Mouse (Mus musculus): ENCODE results near the gene Hist1h2ah. TPM values are rescaled to one million over a fixed set of nuclear protein-coding genes. Genes with fewer than 3 reads are reported as not detected.
A peak's percentile ranks its signal among the peaks of the same experiment; 100 is the strongest.
"Not testable (repeated sequence)": the region's sequence is repeated elsewhere in the genome, so short reads cannot be mapped to it uniquely, and the experiment has no call there.

Gene Hist1h2ah
- polyA plus RNA-seq, 1 experiment from 2014 or later, result 11.4 TPM

- Histone ChIP-seq H3K9me3 (replicated peaks) (no peaks in the 10 kb centered on the region), H3K4me1 (peaks cover 35% of the 10 kb centered on the region), H3K36me3 (no peaks in the 10 kb centered on the region), H3K27me3 (ENCODE audit: low read depth, poor library complexity, severe bottlenecking) (no peaks in the 10 kb centered on the region), H3K27ac (replicated peaks) (peak overlapping the region; percentile 84), H3K4me3 (peak overlapping the region; percentile 56)
- 2% methylated on average over 11 of the region's 14 CpGs for WGBS
- DNase-seq (ENCODE audit: low spot score), result no peak
Measured at GRCm38 (mm10) chr13:22043503-22044431, 8.4 kb upstream of the Hist1h2ah start.

- H3K27me3 ChIP-seq (ENCODE audit: low read depth, poor library complexity, severe bottlenecking); H3K9me3 ChIP-seq (replicated peaks); H3K36me3 ChIP-seq: not testable (repeated sequence)
- peak within 1 kb of the TSS; percentile 61 for H3K4me3 ChIP-seq
- H3K27ac ChIP-seq (replicated peaks), result peak within 1 kb of the TSS; percentile 95
- peaks cover 35% of the 10 kb centered on the region for H3K4me1 ChIP-seq
- peak; percentile 88 for DNase-seq (ENCODE audit: low spot score)
- under 1% methylated on average over 52 of the region's 80 CpGs for WGBS
Measured at GRCm38 (mm10) chr13:22042568-22043502, 7.5 kb upstream of the Hist1h2ah start, which contains the start of the genes Hist1h2ag and Hist1h2bj. TSS of gene Hist1h2ag (minus strand) at chr13:22042944. TSS of gene Hist1h2bj (plus strand) at chr13:22043214.

GRCm38 (mm10) chr13:22041651-22042567 lies 6.5 kb upstream of the Hist1h2ah start:
- H3K4me1 ChIP-seq, result peaks cover 42% of the 10 kb centered on the region
- DNase-seq (ENCODE audit: low spot score), result no peak
- no peaks in the 10 kb centered on the region for H3K27me3 ChIP-seq (ENCODE audit: low read depth, poor library complexity, severe bottlenecking)
- H3K4me3 ChIP-seq, result peak overlapping the region; percentile 61
- H3K9me3 ChIP-seq (replicated peaks), result no peaks in the 10 kb centered on the region
- 3% methylated on average over 13 of the region's 13 CpGs for WGBS
- peak overlapping the region; percentile 95 for H3K27ac ChIP-seq (replicated peaks)
- no peaks in the 10 kb centered on the region for H3K36me3 ChIP-seq

GRCm38 (mm10) chr13:22041142-22041536 lies 5.8 kb upstream of the Hist1h2ah start, which contains the start of gene Hist1h4i:
TSS of gene Hist1h4i (minus strand) at chr13:22041362.
- peak within 1 kb of the TSS; percentile 95 for H3K27ac ChIP-seq (replicated peaks)
- peak; percentile 94 for DNase-seq (ENCODE audit: low spot score)
- H3K27me3 ChIP-seq (ENCODE audit: low read depth, poor library complexity, severe bottlenecking); H3K36me3 ChIP-seq; H3K9me3 ChIP-seq (replicated peaks): not testable (repeated sequence)
- WGBS, result under 1% methylated on average over 27 of the region's 27 CpGs
- peaks cover 50% of the 10 kb centered on the region for H3K4me1 ChIP-seq
- peak within 1 kb of the TSS; percentile 61 for H3K4me3 ChIP-seq

GRCm38 (mm10) chr13:22040464-22041141 lies 5.2 kb upstream of the Hist1h2ah start:
- Histone ChIP-seq H3K36me3 (no peaks in the 10 kb centered on the region), H3K4me1 (peaks cover 51% of the 10 kb centered on the region), H3K9me3 (replicated peaks) (no peaks in the 10 kb centered on the region), H3K27ac (replicated peaks) (peak overlapping the region; percentile 95), H3K4me3 (peak overlapping the region; percentile 61), H3K27me3 (ENCODE audit: low read depth, poor library complexity, severe bottlenecking) (no peaks in the 10 kb centered on the region)
- peak; percentile 60 for DNase-seq (ENCODE audit: low spot score)
- under 1% methylated on average over 24 of the region's 24 CpGs for WGBS

- DNase-seq (ENCODE audit: low spot score), result no peak
- H3K9me3 ChIP-seq (replicated peaks), result no peaks in the 10 kb centered on the region
- 5% methylated on average over 2 of the region's 2 CpGs for WGBS
- H3K4me1 ChIP-seq, result peaks cover 51% of the 10 kb centered on the region
- peak overlapping the region; percentile 61 for H3K4me3 ChIP-seq
- H3K27ac ChIP-seq (replicated peaks), result peak overlapping the region; percentile 95
- H3K27me3 ChIP-seq (ENCODE audit: low read depth, poor library complexity, severe bottlenecking), result no peaks in the 10 kb centered on the region
- H3K36me3 ChIP-seq, result no peaks in the 10 kb centered on the region
Measured at GRCm38 (mm10) chr13:22039951-22040463, 4.6 kb upstream of the Hist1h2ah start.

DNA sequence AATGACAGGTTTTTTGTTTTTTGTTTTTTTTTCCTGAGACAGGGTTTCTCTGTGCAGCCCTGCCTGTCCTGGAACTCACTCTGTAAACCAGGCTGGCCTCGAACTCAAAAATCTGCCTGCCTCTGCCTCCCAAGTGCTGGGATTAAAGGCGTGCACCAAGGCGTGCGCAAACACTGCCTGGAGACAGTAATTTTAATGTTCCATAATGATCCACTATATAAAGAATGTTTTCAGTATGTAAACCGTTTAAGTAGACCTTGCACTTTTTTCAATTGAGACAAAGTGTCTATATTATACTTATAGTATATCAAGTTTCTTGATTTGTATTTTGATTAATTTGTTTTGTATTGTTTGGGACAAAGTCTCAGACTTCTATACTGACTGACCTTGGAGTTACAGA lies 4.0 kb upstream of the Hist1h2ah start:
- H3K4me3 ChIP-seq, result peak overlapping the region; percentile 61
- no peaks in the 10 kb centered on the region for H3K27me3 ChIP-seq (ENCODE audit: low read depth, poor library complexity, severe bottlenecking)
- no peaks in the 10 kb centered on the region for H3K9me3 ChIP-seq (replicated peaks)
- DNase-seq (ENCODE audit: low spot score), result no peak
- H3K4me1 ChIP-seq, result peaks cover 49% of the 10 kb centered on the region
- no peaks in the 10 kb centered on the region for H3K36me3 ChIP-seq
- WGBS, result 68% methylated on average over 5 of the region's 5 CpGs
- peak overlapping the region; percentile 95 for H3K27ac ChIP-seq (replicated peaks)

- Histone ChIP-seq H3K27me3 (ENCODE audit: low read depth, poor library complexity, severe bottlenecking) (no peaks in the 10 kb centered on the region), H3K4me1 (peaks cover 53% of the 10 kb centered on the region), H3K9me3 (replicated peaks) (no peaks in the 10 kb centered on the region), H3K27ac (replicated peaks) (peak overlapping the region; percentile 95), H3K4me3 (peak overlapping the region; percentile 20), H3K36me3 (no peaks in the 10 kb centered on the region)
- no peak for DNase-seq (ENCODE audit: low spot score)
- 83% methylated on average over 2 of the region's 2 CpGs for WGBS
Measured at GRCm38 (mm10) chr13:22037415-22037814, 2.0 kb upstream of the Hist1h2ah start.

DNA sequence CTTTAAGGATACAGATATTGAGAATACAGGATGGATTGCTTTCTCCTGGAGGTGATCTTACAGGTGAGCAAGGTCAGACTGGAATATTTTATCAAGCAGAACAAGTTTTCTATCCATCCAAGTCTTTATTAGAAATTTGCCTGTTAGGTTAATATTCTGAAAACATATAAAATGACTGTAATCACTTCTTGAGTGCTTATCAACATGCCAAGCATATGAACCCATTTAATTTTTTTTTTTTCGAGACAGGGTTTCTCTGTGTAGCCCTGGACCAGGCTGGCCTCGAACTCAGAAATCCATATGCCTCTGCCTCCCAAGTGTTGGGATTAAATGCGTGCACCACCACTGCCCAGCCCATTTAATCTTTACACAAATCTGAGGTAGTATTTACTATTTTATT lies 1.6 kb upstream of the Hist1h2ah start:
- Histone ChIP-seq H3K4me3 (peak overlapping the region; percentile 54), H3K36me3 (no peaks in the 10 kb centered on the region), H3K9me3 (replicated peaks) (no peaks in the 10 kb centered on the region), H3K27me3 (ENCODE audit: low read depth, poor library complexity, severe bottlenecking) (no peaks in the 10 kb centered on the region), H3K27ac (replicated peaks) (peak overlapping the region; percentile 95), H3K4me1 (peaks cover 49% of the 10 kb centered on the region)
- DNase-seq (ENCODE audit: low spot score), result no peak
- WGBS, result 62% methylated on average over 3 of the region's 3 CpGs

DNA sequence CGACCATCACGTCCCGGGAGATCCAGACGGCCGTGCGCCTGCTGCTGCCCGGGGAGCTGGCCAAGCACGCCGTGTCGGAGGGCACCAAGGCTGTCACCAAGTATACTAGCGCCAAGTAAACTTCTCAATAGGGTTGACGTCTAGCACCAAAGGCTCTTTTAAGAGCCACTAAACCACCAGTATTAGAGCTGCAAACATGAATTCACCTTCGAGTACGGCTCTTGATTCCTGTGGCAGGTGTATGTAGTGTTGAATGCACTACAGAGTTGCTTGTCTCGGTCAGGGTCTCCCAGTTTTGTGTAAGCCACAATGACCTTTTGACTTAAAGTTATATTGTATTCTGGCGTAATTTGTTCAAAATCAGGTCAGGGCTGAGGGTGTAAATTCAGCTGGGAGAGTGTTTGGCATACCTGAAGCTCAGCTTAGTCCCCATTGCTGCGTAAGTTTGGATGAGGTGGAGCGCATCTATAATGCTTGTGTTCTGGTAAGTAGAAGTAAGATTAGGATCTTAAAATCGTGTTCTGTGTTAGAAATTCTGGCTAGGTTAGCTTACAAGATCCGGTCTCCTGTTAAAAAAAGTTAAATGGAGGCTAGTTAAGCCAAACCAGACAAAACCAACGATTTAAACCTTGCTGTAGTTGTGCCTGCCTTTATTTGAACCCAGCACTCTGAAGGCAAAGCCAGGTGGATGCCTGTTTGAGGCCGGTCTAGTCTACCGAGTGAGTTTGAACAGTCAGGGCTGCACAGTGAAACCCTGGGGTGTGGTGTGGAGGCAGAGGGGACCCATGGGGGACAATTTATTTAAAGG lies 985 bp upstream of the Hist1h2ah start:
- peak; percentile 56 for DNase-seq (ENCODE audit: low spot score)

More for the DNA sequence above, 985 bp upstream of the Hist1h2ah start:
- Histone ChIP-seq H3K27me3 (ENCODE audit: low read depth, poor library complexity, severe bottlenecking) (no peaks in the 10 kb centered on the region), H3K27ac (replicated peaks) (peak overlapping the region; percentile 95), H3K9me3 (replicated peaks) (no peaks in the 10 kb centered on the region), H3K36me3 (no peaks in the 10 kb centered on the region), H3K4me1 (peaks cover 43% of the 10 kb centered on the region), H3K4me3 (peak overlapping the region; percentile 54)
- WGBS, result 3% methylated on average over 23 of the region's 23 CpGs

Measured in midbrain, embryonic 10.5 days (tissue).